Mouse (Mus musculus): ENCODE measurements at regions not wholly inside any gene's neighbourhood (a gene's known extent, or its start where the extent isn't known, plus 50 kb on each side); places are given as distances from the start of the nearest gene placed in this dataset.

DNA sequence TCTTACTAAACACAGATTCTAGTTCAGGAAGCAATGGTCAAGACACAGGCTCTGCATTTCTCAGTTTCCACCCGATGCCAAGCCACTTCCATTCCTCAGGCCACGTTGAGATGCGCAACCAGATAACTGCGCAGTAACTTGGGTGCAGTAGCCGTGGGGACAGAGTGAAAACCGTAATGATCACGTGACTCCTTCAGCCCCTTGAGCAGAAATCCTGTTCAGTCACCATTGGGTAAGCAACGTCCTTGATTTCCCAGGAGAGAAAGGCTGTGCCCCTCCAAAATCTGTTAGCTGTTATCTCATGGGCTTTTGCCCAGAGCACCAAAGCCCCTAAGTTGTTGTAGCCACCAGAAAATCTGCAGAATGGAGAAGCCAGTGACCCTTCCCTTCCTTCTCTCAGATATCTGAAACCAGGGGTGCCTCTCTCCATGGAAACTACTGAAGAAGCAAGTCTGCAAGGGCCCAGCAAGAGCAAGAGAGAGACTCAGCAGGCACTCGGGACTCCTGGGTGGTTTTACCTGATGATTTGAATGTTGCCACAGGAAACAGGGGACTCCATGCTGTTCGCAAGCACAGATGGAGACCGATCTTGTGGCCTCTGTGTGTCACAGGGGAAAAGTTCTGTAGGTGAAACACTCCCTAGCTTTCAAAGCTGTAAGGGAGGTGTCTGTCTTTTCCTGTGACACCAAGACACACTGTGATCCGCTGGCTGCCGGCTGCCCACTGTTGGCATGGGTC, 126.7 kb downstream of the Lmo4 start:
- DNase-seq (ENCODE audit: low read depth): no peak

DNA sequence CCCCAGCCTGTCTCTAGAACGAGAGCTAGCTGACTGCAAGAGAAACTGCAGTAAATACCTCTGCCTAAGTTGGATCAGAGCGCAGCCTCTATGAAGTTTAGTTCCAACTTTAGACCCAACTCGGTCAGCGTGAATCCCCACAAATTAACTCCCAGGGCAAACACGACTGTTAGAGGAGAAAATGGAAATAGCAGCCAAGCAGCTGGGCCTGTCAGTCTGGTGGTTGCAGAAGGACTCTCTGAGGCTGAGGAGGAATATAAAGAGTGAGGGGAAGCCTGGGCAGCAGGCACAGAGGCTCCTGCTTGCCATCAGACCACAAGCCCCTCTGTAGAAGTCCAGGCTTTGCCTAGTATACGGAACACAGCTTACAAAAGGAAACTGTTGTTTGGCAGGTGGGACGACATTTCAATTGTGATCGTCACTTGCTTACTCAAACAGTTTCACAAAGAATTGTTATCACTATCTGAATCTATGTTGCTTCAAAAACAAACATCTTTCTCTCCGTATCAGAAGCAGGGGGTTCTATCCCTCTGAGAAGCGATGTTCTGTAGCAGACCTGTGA, 135.0 kb downstream of the Lmo4 start:
- DNase-seq (ENCODE audit: low read depth): no peak

DNA sequence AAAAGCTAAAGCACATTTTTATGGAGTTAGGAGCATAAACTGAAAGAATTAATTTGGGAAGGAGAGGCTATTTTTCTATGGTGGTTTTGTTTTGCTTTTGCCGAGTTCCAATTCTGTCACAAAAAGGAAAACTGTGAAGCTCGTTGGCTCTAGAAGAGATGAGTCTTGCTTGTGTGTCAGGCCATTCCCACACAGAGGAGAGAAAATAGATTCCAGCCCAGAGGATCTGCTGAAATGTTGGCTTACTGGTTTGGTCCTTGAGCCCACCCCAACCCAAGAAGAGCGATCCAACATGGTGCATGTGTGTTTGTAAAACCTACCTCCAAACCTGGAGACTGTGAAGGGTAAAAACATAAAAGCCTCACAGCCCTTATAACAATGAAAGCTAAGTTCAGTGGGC, 138.0 kb downstream of the Lmo4 start:
- no peak for DNase-seq (ENCODE audit: low read depth)

DNA sequence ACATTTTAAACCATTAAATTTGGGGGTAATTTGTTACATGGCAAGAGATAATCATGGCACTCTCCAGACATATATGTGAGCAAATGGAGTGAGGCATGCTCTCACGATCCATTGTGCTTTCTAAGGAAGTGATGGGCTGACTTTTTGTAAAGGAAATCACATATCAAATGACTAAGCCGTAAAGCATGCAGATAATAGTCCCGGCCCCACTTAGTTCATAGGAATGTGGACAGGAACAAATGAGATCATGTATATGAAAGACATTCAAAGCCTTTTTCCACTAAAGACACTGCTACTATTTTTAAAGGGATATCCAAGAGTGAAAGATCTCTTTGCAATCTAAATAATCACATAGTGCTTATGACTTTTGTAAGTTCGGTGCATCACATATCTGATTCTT, 146.9 kb downstream of the Lmo4 start:
- no peak for DNase-seq (ENCODE audit: low read depth)

DNA sequence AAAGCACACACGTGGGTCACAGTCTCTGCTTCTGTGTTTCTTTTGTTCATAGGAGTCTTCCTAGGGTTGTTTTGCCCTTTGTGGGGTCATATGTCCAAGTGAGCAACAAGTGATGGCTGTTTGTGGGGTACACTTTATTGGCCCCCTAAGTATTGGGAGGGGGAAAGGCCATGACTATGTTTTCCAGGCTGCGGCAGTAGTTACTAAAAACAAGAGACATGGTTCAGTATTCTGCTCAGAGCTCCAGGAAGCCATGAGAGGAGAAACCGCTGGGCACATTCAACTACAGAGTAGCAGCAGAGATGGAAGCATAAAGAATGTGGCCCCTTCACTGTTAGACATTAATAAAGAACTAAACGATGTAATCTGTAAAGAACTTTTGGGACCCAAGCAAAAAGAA, 154.7 kb downstream of the Lmo4 start:
- DNase-seq (ENCODE audit: low read depth): no peak

DNA sequence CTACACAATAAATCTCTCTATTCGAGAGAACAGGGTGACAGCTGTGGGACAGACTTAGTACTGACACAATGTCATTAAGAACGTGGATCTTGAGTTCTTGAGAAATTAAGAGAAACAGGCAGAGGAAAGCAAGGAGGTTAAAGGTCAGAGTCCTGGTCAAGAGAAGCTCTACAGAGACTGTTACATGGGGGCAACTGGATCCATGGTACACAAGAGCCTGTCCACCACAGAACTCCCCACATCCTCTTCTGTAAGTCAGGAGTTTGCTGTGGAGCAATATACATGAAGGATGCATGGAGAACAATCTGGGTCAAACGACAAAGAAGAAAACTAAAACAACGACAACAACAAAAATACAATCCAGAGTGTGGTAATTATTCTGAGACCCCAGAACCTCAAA, 155.8 kb downstream of the Lmo4 start:
- DNase-seq (ENCODE audit: low read depth): no peak

DNA sequence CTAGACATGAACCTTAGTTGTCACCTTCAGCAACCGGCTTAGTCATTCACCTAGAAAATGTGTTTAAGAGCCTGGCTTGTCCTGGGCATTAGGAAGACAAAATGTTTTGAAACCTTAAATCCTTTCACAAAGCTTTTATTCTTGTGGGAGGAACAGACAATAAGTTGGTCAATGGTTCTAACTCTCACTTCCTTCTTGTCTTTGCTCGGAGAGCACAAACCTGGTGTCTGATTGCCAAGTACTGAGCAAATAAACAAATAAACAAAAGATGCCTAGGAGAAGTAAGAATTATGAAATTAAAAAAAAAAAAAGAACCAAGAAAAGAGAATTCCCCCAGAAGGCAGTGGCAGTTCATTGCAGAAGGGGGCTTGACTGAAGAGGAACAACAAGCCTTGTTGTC, 160.7 kb downstream of the Lmo4 start:
- DNase-seq (ENCODE audit: low read depth): no peak

DNA sequence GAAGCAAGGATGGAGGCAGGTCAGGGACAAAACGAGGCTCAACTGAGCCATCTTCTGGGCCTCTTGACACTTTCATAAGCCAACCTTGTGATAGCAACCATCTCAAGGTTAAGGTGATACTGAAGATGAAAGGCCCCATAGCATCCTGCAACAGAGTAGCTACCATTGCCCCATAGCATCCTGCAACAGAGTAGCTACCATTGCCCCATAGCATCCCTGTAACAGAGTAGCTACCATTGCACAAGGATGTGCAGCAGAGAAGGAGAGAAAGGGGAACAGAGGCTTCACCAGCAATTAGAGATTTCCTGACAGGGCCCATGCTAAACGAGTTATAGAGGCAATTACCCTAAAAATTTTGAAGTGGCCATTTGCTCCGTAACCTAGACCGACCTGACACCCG, 163.2 kb downstream of the Lmo4 start:
- DNase-seq (ENCODE audit: low read depth): no peak

DNA sequence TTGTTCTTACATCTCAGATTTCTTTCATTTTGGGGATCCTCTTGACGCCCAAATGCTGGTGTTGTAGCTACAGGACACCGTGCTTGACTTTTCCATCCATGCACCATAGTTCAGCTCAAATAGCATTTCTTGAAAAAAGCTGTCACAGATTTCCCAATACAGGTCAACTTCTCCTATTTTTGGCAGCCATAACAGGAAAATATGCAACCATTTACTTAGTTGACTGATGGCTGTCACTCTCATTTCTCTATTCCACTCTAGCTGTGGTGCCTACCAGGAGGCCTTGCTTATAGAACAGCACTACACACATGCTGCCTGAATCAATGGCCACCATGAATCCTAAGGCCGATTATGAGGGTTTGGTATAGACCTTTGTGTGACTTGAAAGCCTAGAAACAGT, 165.5 kb downstream of the Lmo4 start:
- no peak for DNase-seq (ENCODE audit: low read depth)

DNA sequence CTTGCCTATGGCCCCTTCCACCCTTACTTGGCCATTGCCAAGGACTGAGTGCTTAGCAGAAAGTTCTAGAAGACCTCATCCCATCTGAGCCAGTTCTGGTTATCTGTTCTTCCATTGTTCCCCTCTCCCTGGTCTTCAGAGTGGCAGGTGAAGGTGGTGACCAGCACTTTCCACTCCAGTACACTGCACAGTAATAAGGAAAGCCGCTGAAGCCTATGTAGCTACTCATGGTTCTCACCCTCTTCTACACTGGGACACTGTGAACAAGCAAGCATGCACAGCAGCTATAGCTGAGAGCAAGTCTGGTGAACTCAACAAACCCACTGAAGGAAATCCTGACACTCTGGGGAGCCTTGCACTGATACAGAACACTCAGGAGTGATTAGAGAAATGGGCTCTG, 175.4 kb downstream of the Lmo4 start:
- DNase-seq (ENCODE audit: low read depth): no peak

DNA sequence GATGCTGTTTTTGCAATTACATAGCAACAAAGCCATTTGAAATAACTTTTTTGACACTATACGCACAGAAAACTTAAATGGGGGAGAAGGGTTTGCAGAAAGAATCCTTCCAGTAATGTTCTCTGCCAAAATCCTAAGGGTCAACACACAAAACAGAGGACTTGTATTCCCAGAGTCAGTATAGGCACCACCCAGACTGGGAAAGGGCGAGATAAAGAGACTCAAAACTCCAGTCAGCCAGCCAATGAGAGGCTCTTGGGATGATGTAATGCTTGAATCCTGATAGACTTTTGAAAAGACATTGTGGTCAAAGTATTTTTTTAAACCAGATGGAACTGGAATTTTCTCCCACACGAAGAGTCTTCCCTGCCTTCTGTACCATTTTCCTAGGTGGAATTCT, 175.9 kb downstream of the Lmo4 start:
- no peak for DNase-seq (ENCODE audit: low read depth)

DNA sequence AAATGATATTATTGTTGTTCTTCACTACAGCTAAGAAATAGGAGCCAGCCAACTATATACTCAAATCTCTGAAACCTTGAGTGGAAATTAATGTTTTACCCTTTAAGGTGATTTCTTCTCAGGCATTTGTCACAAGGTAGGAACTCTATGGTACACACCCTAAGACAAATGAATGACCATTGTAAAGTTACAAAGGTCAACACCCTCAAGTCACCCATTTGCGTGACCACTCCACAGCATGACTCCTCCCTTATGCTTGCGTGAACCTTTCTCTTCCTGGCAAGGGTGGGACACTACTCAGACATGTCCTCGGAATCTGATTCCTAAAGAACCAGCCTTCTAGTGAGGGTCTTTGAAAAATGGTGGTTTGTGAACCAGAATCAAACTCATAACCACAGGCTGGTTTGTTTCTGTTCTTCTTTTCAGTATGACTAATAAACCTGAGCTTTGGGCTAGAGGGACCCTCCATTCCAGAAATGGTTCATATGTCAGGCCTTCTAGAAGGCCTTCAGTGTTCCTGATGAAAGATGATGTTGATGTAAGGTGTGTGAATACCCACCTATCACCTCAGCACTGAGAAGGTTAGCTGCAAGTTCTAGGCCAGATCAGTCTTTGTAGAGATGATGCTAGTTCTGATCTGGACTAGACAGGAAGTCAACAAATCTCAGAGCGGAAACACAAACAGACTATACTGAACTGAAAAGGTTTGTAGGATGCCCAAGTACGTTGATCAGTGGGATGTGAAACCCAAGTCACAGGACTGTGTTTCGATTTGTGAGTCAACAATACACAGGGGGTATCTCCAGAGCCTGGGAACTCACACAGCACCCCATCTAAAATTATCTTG, 177.7 kb downstream of the Lmo4 start:
- no peak for DNase-seq (ENCODE audit: low read depth)

DNA sequence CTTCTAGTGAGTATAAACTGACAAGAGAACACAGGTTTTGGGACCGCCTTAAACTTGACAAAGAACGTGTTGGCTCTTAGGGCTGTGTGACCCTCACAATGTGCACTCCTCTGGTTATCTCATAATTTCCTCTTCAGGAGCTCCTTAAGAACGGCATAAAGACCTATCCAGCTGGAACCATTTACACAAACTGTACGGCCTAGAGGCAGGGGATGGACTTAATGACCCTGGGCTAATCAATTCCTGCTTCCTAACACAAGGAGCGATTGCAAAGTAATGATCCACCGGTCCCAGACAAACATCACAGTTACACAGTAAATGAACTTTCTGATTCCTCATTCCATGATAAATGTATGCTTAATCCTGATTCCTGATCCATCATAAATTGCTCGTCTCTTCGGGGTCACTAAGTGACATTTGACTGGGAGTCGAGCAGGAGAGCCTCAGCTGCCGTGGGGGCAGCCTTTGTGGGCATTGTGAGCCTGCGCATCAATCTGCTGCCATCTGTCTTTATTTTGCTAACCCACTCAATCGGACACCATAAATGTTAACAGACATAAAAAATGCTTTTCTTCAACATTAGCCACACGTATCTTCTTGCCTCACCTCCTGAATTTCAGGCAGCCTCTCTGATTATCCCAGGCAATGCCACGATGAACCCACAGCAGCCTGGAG, 179.4 kb downstream of the Lmo4 start:
- DNase-seq (ENCODE audit: low read depth): no peak

DNA sequence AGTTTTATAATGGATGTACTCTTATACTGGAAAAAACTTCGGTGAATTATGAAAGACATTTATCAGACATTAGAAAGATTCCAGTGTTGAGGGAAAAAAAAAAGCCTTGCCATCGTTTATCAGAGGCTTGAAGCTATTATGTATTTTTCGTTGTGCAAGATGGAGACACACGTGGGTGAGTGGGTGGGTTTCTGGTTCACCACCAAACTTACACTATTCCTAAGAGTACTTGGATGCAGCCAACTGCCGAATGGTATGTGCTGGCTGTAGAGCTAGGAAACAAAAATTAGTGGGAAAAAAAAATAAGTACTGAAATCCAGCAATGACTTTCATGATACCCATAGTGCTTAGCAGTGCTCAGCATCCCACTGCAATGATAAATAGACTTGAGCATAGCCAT, 180.8 kb downstream of the Lmo4 start:
- DNase-seq (ENCODE audit: low read depth): no peak

DNA sequence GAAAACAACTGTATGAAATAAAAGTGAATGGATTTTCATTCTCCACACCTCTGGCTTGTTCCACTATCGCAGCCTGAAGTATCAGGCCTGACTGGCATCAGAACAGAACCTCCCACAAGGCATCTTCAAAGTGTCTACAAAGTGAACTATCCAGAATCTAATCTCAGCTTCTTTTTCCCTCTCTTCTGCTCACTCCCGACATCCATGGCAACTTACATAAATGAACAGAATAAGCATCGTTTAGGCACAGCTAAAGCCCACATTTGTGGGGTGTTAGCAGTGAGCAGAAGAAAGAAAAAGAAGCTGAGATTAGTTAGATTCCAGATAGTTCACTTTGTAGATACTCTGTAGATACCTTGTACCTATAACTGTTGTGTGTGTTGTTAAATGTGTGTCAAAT, 182.0 kb downstream of the Lmo4 start:
- DNase-seq (ENCODE audit: low read depth): no peak

DNA sequence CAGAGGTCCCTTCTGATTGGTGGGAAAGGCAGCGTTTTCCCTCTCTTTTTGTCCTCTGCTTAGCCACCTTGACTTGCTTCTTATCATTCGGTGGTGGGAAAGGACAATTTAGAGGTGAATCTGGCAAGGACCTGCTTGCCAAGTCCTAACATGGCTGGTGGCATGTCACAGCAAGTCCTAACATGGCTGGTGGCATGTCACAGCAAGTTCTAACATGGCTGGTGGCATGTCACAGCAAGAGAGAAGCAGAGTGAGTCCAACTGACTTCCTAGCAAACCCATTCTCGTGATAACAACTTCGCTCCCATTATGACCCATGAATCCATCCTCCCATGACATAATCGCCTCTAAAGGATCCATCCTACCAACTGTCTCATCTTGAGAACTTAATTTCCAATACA, 183.1 kb downstream of the Lmo4 start:
- no peak for DNase-seq (ENCODE audit: low read depth)

DNA sequence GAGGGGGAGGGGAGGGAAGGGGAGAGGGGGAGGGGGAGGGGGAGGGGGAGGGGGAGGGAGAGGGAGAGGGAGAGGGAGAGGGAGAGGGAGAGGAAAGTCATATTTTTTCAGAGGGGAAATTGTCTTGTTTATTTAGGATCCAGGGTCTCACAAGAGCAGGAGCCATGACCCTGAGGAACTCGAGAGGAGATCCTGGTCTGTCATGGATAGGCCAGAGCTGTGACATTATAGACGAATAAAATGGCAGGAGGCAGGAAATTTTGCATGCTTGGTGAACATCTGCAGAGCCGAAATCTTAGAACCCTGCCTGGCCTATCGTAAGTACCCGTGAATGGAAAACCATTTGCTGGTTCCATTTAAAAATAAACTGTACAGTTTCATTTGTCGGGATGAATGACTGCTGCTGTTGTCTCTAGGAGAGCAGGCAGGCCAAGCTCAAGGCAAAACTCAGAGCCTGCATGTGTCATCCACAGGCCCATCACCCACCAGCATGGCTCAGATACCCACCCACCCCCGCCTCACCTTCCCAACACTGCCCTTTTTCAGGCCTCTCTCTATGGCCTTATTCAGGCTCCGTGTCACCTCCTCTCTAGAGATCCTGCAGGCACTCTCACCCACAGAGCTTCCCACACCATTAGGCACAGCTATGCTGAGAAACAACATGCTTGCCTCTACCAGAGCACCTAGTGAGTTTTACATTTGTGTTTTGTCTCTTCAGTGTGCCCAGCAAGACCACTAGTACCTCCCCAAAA, 184.7 kb downstream of the Lmo4 start:
- no peak for DNase-seq (ENCODE audit: low read depth)

DNA sequence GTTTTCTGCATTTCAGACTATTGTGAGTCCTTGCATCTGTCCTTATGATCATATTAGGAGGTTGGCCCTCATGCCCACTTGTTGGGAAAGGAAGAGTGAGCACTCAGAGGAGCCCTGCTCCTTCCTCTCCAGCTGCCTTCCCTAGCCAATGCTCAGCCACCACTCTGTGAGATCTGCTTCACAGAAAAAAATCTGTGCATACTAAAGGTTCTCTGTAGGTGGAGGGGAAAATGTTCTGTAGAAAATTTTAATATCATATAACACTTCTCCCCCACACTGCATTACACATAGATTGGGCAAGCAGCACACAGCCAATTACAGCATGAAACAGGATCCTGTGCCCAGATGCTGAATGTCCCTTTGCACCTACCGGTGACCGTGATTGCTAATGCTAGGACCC, 185.7 kb downstream of the Lmo4 start:
- DNase-seq (ENCODE audit: low read depth): no peak

DNA sequence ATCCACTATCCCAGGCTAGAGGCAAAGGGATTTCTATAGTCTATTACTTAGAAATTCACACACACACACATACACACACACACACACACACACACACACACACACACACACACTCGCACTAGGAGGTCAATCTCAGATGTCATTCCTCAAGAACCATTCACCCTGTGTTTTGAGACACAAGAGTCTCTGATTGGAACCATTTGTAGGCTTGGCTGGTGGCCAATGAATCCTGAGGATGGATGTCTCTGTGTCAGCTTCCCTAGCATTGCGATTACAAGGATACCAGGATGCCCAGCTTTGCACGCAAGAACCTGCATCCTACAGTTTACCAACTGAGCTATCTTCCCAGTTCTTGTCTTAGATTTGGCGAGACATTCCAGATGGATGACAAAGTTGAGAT, 186.5 kb downstream of the Lmo4 start:
- DNase-seq (ENCODE audit: low read depth): no peak

DNA sequence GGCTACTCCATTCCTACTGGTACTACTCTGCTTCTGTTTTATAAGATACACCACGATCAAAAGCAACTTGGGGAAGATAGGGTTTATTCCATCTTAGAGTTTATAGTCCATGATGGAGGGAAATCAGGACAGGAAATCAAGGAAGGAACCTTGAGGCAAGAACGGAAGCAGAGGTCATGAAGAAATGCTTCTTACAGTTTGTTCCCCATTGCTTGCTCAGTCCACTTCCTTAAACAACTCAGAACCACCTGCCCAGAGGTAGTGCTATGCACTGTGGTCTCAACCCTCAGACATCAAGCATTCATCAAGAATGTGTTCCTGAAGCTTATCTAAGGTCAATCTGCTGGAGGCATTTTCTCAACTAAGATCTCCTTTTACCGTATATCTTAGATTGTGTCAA, 189.8 kb downstream of the Lmo4 start:
- DNase-seq (ENCODE audit: low read depth): no peak

DNA sequence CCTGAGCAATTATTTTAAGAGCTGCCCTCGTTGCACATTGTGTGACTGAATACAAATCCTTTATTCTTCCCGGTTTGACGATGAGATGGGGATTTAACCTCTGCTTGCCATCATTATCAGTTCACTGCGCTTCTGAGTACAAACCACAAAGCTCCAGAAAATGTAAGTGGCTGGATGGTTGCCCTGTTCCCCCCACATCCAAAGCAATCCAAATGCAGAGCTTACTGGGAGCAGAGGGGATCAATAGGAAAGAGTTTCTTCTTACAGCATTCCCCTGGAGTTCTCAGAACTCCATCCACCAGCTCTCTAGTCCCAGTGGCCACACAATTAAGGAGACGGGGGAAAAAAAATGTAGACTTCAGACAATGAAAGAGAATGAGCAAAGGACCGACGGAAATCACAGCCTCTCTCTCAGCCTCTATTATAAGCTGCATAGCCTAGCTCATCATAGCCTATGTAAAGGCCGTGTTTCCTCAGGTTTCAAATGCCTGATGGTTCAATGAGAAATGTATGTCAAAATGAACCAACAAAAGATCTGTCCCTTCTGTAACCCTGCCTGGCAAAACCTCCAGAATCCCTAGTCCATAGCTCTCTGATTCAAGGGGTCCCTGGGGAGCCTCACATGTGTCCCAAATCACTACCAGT, 191.4 kb downstream of the Lmo4 start:
- no peak for DNase-seq (ENCODE audit: low read depth)

DNA sequence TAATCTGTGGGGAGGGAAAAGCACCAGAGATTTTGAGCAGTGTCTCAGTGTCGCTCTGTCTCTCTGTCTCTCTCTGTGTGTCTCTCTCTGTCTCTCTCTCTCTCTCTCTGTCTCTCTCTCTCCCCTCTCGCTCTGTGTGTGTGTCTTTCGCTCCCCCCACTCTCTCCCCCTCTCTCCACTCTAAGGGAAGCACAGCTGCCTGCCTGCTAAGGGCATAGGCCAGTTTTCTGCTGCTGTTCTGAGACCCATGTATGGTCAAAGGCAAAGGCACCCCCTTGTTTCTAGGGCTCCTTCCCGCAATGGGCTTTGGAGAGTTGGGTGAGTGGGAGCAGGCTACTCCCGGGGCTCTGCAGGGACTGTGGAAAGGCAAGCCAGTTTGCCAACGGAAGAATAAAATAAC, 192.2 kb downstream of the Lmo4 start:
- no peak for DNase-seq (ENCODE audit: low read depth)

All from c-Kit-positive CD71-negative TER-119-negative erythroid progenitor cells, embryonic 14.5 days (primary cell).